Mouse (Mus musculus): Measurements from ENCODE around the gene Slain2. TPM values are rescaled to one million over a fixed set of nuclear protein-coding genes. Genes with fewer than 3 reads are reported as not detected.

Slain2 gene
- 19.0 TPM for polyA plus RNA-seq (2012; fragmentation: generic; extraction: Trizol)

GRCm38 (mm10) chr5:72913648-72914557 lies at the start of gene Slain2:
Gene Slain2, plus strand, starts transcription at chr5:72914304.
- H3K36me3 ChIP-seq (ENCODE audit: control insufficient read depth, insufficient read depth): no peaks in the 10 kb centered on the region
- TF ChIP-seq MYOG (IDR thresholded peaks at IDR 0.05; ENCODE audit: control insufficient read depth in 1 of 3, insufficient read depth in 1 of 3, insufficient read length in 2 of 3, low read depth in 2 of 3) (peak in 1 of 3 experiments; percentile 23), POLR2AphosphoS2 (IDR thresholded peaks at IDR 0.05; ENCODE audit: insufficient read length, low read depth) (no peak), USF1 (IDR thresholded peaks at IDR 0.05; ENCODE audit: low read depth) (no peak), TCF3 (IDR thresholded peaks at IDR 0.05; ENCODE audit: insufficient read length, low read depth) (no peak), REST (IDR thresholded peaks at IDR 0.05; ENCODE audit: insufficient read depth, insufficient read length) (peak; percentile 1), MYOD1 (IDR thresholded peaks at IDR 0.05; ENCODE audit: control insufficient read depth in 1 of 3, insufficient read length in 2 of 3, low read depth in 2 of 3) (peak in 1 of 3 experiments; percentile 35), CEBPB (IDR thresholded peaks at IDR 0.05; ENCODE audit: insufficient read depth, poor library complexity, severe bottlenecking) (peak; percentile 34; the same call in 1 of the 2 replicates), SRF (IDR thresholded peaks at IDR 0.05; ENCODE audit: control insufficient read depth, insufficient read length, low read depth) (no peak), MAX (IDR thresholded peaks at IDR 0.05; ENCODE audit: low read depth) (no peak), POLR2A (IDR thresholded peaks at IDR 0.05; ENCODE audit: insufficient read length, low read depth) (peak; percentile 74), TCF12 (IDR thresholded peaks at IDR 0.05; ENCODE audit: insufficient read depth, poor library complexity, severe bottlenecking) (no peak)
- H3K27me3 ChIP-seq (ENCODE audit: control insufficient read depth, insufficient read depth, insufficient read length): no peaks in the 10 kb centered on the region
- peaks cover 42% of the 10 kb centered on the region for H3K79me2 ChIP-seq (ENCODE audit: control insufficient read depth, insufficient read depth)
- peak within 1 kb of the TSS; percentile 82 for H3K4me3 ChIP-seq
- peak within 1 kb of the TSS; percentile 88 for H3K4me2 ChIP-seq (ENCODE audit: low read depth)
- H3ac ChIP-seq (ENCODE audit: control insufficient read depth, insufficient read length): peak within 1 kb of the TSS; percentile 92

- Histone ChIP-seq H3K27me3 (ENCODE audit: control insufficient read depth, insufficient read depth, insufficient read length) (no peaks in the 10 kb centered on the region), H3ac (ENCODE audit: control insufficient read depth, insufficient read length) (no peak overlapping the region), H3K4me3 (no peak overlapping the region), H3K36me3 (ENCODE audit: control insufficient read depth, insufficient read depth) (no peaks in the 10 kb centered on the region), H3K79me2 (ENCODE audit: control insufficient read depth, insufficient read depth) (no peaks in the 10 kb centered on the region), H3K4me2 (ENCODE audit: low read depth) (no peak overlapping the region)
- TF ChIP-seq SRF (IDR thresholded peaks at IDR 0.05; ENCODE audit: control insufficient read depth, insufficient read length, low read depth): no peak
- TF ChIP-seq USF1 (IDR thresholded peaks at IDR 0.05; ENCODE audit: low read depth): no peak
- no peak for TF ChIP-seq MYOD1 (IDR thresholded peaks at IDR 0.05; ENCODE audit: control insufficient read depth in 1 of 3, insufficient read length in 2 of 3, low read depth in 2 of 3)
- no peak for TF ChIP-seq POLR2AphosphoS2 (IDR thresholded peaks at IDR 0.05; ENCODE audit: insufficient read length, low read depth)
- no peak for TF ChIP-seq MYOG (IDR thresholded peaks at IDR 0.05; ENCODE audit: control insufficient read depth in 1 of 3, insufficient read depth in 1 of 3, insufficient read length in 2 of 3, low read depth in 2 of 3)
- no peak for TF ChIP-seq E2F4 (IDR thresholded peaks at IDR 0.05; ENCODE audit: insufficient read depth)
- no peak for TF ChIP-seq TCF12 (IDR thresholded peaks at IDR 0.05; ENCODE audit: insufficient read depth, poor library complexity, severe bottlenecking)
- TF ChIP-seq TCF3 (IDR thresholded peaks at IDR 0.05; ENCODE audit: insufficient read length, low read depth): no peak
- no peak for TF ChIP-seq POLR2A (IDR thresholded peaks at IDR 0.05; ENCODE audit: insufficient read length, low read depth)
These were observed 49.4 kb upstream of the Slain2 start for GRCm38 (mm10) chr5:72864654-72865178.

GRCm38 (mm10) chr5:72866260-72866905 lies 47.7 kb upstream of the Slain2 start:
- no peaks in the 10 kb centered on the region for H3K36me3 ChIP-seq (ENCODE audit: control insufficient read depth, insufficient read depth)
- no peaks in the 10 kb centered on the region for H3K27me3 ChIP-seq (ENCODE audit: control insufficient read depth, insufficient read depth, insufficient read length)
- H3K79me2 ChIP-seq (ENCODE audit: control insufficient read depth, insufficient read depth): no peaks in the 10 kb centered on the region
- no peak overlapping the region for H3ac ChIP-seq (ENCODE audit: control insufficient read depth, insufficient read length)
- no peak overlapping the region for H3K4me2 ChIP-seq (ENCODE audit: low read depth)
- TF ChIP-seq REST (IDR thresholded peaks at IDR 0.05; ENCODE audit: insufficient read depth, insufficient read length): no peak
- no peak for TF ChIP-seq USF1 (IDR thresholded peaks at IDR 0.05; ENCODE audit: low read depth)
- TF ChIP-seq POLR2A (IDR thresholded peaks at IDR 0.05; ENCODE audit: insufficient read length, low read depth): no peak
- no peak for TF ChIP-seq TCF3 (IDR thresholded peaks at IDR 0.05; ENCODE audit: insufficient read length, low read depth)
- TF ChIP-seq CEBPB (IDR thresholded peaks at IDR 0.05; ENCODE audit: insufficient read depth, poor library complexity, severe bottlenecking): no peak
- TF ChIP-seq MYOD1 (IDR thresholded peaks at IDR 0.05; ENCODE audit: control insufficient read depth in 1 of 3, insufficient read length in 2 of 3, low read depth in 2 of 3): no peak
- no peak for TF ChIP-seq MYOG (IDR thresholded peaks at IDR 0.05; ENCODE audit: control insufficient read depth in 1 of 3, insufficient read depth in 1 of 3, insufficient read length in 2 of 3, low read depth in 2 of 3)
- TF ChIP-seq MAX (IDR thresholded peaks at IDR 0.05; ENCODE audit: low read depth): no peak
- TF ChIP-seq TCF12 (IDR thresholded peaks at IDR 0.05; ENCODE audit: insufficient read depth, poor library complexity, severe bottlenecking): no peak
- no peak for TF ChIP-seq POLR2AphosphoS2 (IDR thresholded peaks at IDR 0.05; ENCODE audit: insufficient read length, low read depth)
- TF ChIP-seq SRF (IDR thresholded peaks at IDR 0.05; ENCODE audit: control insufficient read depth, insufficient read length, low read depth): no peak
- TF ChIP-seq E2F4 (IDR thresholded peaks at IDR 0.05; ENCODE audit: insufficient read depth): no peak
- H3K4me3 ChIP-seq: no peak overlapping the region

GRCm38 (mm10) chr5:72867036-72867672 lies 47.0 kb upstream of the Slain2 start:
- Histone ChIP-seq H3K36me3 (ENCODE audit: control insufficient read depth, insufficient read depth) (no peaks in the 10 kb centered on the region), H3K27me3 (ENCODE audit: control insufficient read depth, insufficient read depth, insufficient read length) (no peaks in the 10 kb centered on the region), H3ac (ENCODE audit: control insufficient read depth, insufficient read length) (no peak overlapping the region), H3K79me2 (ENCODE audit: control insufficient read depth, insufficient read depth) (no peaks in the 10 kb centered on the region), H3K4me3 (peak overlapping the region; percentile 44), H3K4me2 (ENCODE audit: low read depth) (peak overlapping the region; percentile 98)
- TF ChIP-seq TCF3 (IDR thresholded peaks at IDR 0.05; ENCODE audit: insufficient read length, low read depth) (no peak), MYOG (IDR thresholded peaks at IDR 0.05; ENCODE audit: control insufficient read depth in 1 of 3, insufficient read depth in 1 of 3, insufficient read length in 2 of 3, low read depth in 2 of 3) (no peak), POLR2AphosphoS2 (IDR thresholded peaks at IDR 0.05; ENCODE audit: insufficient read length, low read depth) (no peak), E2F4 (IDR thresholded peaks at IDR 0.05; ENCODE audit: insufficient read depth) (no peak), REST (IDR thresholded peaks at IDR 0.05; ENCODE audit: insufficient read depth, insufficient read length) (no peak), SRF (IDR thresholded peaks at IDR 0.05; ENCODE audit: control insufficient read depth, insufficient read length, low read depth) (no peak), POLR2A (IDR thresholded peaks at IDR 0.05; ENCODE audit: insufficient read length, low read depth) (no peak), USF1 (IDR thresholded peaks at IDR 0.05; ENCODE audit: low read depth) (no peak)

Measured in myocyte (in vitro differentiated cells).